Mouse (Mus musculus) liver, adult 2 months (tissue): ENCODE measurements around the gene Gm20388.

ENCODE experiments used
- CTCF ChIP-seq: fragments of 200-500 bp; IDR thresholded peaks from 2 replicates; pipeline ENCODE4 v1.5.1; 2011; ENCODE audit warnings: low read depth, low read length, control low read depth
- POLR2A ChIP-seq: fragments of 200-500 bp; IDR thresholded peaks from 2 replicates; pipeline ENCODE4 v1.6.1; 2011; ENCODE audit warnings: low read length, control low read depth; ENCODE audit not compliant: insufficient read depth; ENCODE audit errors: extremely low read depth

GRCm38 (mm10) chr8:121598892-121599291, 1688.3 kb downstream of the Gm20388 start:
- TF ChIP-seq CTCF (peak; percentile 98), POLR2A (no peak)
